In genomic region chr9:21137229-21137628, GRCm38 (mm10) we compare ENCODE assay signal across 9 mouse cellular contexts. TPM values are rescaled to one million over a fixed set of nuclear protein-coding genes. Genes with fewer than 3 reads are reported as not detected.
DNase-seq lines count a peak whose midpoint lies in the region; ATAC-seq lines count a peak whose summit lies in the region.
"Had no signal": no experiment of that assay in that cellular context is flagged by ENCODE, and none has a peak within 500 bp of the region (broad histone marks: within the 10 kb centered on the region; RNA-seq: fewer than 3 reads in every experiment).

No protein-coding gene starts in this region.

- H3K27me3 ChIP-seq in intestine, embryonic 14.5 days (replicated peaks; ENCODE audit: control insufficient read depth, insufficient read depth, low read length), result no peaks in the 10 kb centered on the region

- WGBS in intestine, embryonic 14.5 days, result 50% methylated on average over 3 of the region's 3 CpGs

- no peak overlapping the region for H3K4me2 ChIP-seq in intestine, embryonic 14.5 days (ENCODE audit: low read length)

- H3K9ac ChIP-seq in intestine, embryonic 14.5 days (ENCODE audit: low read length), result no peak overlapping the region

- peak; percentile 70 for DNase-seq in layer of hippocampus, adult 11-12 months (ENCODE audit: low spot score)
- no peak for DNase-seq in layer of hippocampus, adult 9-11 months
- DNase-seq in NIH3T3 (ENCODE audit: low read depth), result peak; percentile 83
- peak; percentile 73 for DNase-seq in embryo, embryonic 11 days
- DNase-seq in intestine, embryonic 14.5 days (ENCODE audit: low spot score), result peak; percentile 82
- peak; percentile 71 for DNase-seq in liver
- peak; percentile 77 for DNase-seq in natural killer cell, adult 2 months (ENCODE audit: low spot score in 2 of 2)
- DNase-seq in thymus, postnatal 36 days, result peak; percentile 55 to 65

- H3K27ac ChIP-seq in intestine, embryonic 14.5 days (ENCODE audit: low read depth), result no peak overlapping the region

- peak; percentile 13; the same call in 1 of the 2 replicates for ATAC-seq in intestine, embryonic 14.5 days (replicated peaks; ENCODE audit: low FRiP score, low TSS enrichment, low read depth)

- no peaks in the 10 kb centered on the region for H3K4me1 ChIP-seq in intestine, embryonic 14.5 days (replicated peaks; ENCODE audit: control insufficient read depth, insufficient read depth, low read length)

- H3K36me3 ChIP-seq in intestine, embryonic 14.5 days (ENCODE audit: control insufficient read depth, insufficient read depth, low read length), result peaks cover 49% of the 10 kb centered on the region

- no peak overlapping the region for H3K4me3 ChIP-seq in intestine, embryonic 14.5 days (ENCODE audit: low read depth, low read length)
- H3K4me3 ChIP-seq: erythroblast, embryonic 14.5 days had no signal

- H3K9me3 ChIP-seq in intestine, embryonic 14.5 days (ENCODE audit: control insufficient read depth, low read length), result no peaks in the 10 kb centered on the region

RNA-seq across cellular contexts. Expression of gene Tyk2, which starts 6.2 kb away (rescaled TPM):
- 11.7 and 12.1 TPM in 2 replicates for polyA plus RNA-seq in intestine, embryonic 14.5 days (2014; fragmentation: Nextera tagmentation; extraction: Ambion mirVana)

RNA-seq across cellular contexts. Expression of gene Cdc37, which starts 12.6 kb away (rescaled TPM):
- polyA plus RNA-seq in intestine, embryonic 14.5 days (2014; fragmentation: Nextera tagmentation; extraction: Ambion mirVana), result 307 and 327 TPM in 2 replicates

RNA-seq across cellular contexts. Expression of gene Pde4a, which starts 28.3 kb away (rescaled TPM):
- polyA plus RNA-seq in intestine, embryonic 14.5 days (2014; fragmentation: Nextera tagmentation; extraction: Ambion mirVana), result 6.7 and 7.0 TPM in 2 replicates

RNA-seq across cellular contexts. Expression of gene Raver1, which starts 45.4 kb away (rescaled TPM):
- 84.1 and 87.5 TPM in 2 replicates for polyA plus RNA-seq in intestine, embryonic 14.5 days (2014; fragmentation: Nextera tagmentation; extraction: Ambion mirVana)

RNA-seq across cellular contexts. Expression of gene Gm38431, which starts 45.4 kb away (rescaled TPM):
- 2.2 and 3.7 TPM in 2 replicates for polyA plus RNA-seq in intestine, embryonic 14.5 days (2014; fragmentation: Nextera tagmentation; extraction: Ambion mirVana)
